Mouse (Mus musculus): ENCODE measurements around the gene Vipr1.
"Not testable (repeated sequence)": the region's sequence is repeated elsewhere in the genome, so short reads cannot be mapped to it uniquely, and the experiment has no call there.

Vipr1 gene

DNA sequence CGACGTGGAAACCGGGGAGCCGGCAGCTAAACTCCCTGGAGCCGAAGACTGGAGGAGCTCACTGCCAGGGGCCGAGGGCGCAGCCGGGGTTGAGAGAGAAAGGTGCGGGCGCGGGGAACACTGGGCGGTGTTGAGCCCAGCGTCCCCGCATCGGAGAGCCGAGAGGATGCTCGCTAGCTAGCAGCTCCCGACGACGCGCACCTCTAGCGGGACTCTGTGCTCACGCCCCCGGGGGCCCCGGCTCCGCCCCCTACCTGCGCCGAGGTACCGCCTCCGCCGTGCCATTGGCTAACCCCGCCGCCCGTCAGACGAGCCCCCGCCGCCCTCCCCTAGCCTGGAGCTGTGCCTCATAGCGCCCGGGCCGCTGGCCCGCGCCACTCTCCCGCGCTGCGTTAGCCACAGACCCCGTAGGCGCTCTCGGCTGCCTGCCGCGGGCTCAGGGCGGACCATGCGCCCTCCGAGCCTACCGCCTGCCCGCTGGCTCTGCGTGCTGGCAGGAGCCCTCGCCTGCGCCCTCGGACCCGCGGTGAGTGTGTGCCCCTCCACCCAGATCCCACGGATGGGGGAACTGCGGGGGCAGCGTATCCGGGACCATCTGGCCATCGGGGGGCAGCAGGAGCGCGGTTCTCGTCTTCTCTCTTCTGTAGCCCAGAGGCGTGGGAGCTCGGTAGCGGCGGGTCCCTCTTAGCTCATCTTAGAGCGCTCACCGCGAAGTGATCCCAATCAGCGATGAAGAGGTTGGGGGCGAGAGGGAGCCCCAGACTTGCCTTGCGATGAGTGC is at the start of gene Vipr1:
Vipr1 (plus strand) TSS at position 316 of the 781 bp plus-strand sequence.
- peak; percentile 32 to 73 for DNase-seq (ENCODE audit: low spot score in 2 of 2)

DNA sequence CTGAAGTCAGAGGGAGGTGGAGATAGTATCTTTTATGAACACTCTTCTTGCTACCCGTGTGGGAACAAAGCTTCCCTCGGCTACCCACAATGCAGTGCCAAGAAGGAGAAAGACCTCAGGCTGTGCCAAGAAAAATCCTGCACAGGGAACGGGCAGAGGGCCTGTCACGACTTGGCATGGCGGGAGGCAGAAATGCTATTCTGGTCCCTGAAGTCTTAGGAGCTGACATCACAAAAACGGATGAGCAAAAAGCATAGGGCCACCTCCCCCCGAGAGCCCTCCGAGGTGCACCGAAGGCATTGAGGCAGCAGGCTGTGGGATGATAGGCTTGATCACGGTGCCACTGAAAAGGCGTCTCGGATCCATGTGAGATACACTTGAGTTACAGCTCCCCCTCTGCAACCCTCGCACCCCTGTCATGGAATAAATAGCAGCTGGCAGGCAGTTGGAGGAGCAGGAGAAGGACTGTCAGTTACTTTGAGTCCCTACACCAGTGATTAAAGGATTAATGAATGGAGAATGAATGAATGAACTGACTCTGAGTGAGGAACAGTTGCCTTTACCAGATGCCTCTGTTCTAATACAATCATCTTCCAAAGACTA is 49.5 kb upstream of the Vipr1 start:
- DNase-seq (ENCODE audit: low spot score in 2 of 2) = no peak

DNA sequence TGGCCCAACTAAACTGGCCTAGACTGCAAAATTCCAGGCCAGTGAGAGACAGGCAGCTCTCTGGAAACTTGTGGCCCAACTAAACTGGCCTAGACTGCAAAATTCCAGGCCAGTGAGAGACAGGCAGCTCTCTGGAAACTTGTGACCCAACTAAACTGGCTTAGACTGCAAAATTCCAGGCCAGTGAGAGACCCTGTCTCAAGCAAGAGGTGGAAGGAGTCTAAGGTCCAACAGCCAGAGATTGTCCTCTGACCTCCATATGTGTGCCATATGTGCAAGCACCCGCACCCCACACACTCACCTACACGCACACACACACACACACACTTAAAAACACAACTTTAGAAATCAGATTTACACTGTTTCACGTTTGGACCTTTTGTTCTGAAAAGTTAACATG is 48.7 kb upstream of the Vipr1 start:
- not testable (repeated sequence) for DNase-seq (ENCODE audit: low spot score in 2 of 2)

DNA sequence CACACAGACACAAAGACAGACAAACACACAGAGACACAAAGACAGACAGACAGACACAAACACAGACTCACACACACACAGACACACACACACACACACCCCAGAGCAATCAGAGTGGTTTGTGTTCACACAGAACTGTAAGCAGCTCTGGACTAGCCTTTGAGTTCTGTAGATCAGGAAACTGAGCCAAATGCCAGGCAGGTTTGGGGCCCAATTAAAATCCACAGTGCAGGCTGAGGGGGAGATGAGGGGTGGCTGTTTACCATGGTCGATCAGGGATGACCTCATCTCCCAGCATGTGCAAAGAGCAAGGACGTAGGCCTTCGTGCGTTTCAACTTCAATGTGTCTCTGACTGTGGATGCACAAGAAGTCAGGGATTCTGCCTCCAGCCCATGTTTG is 47.7 kb upstream of the Vipr1 start:
- no peak for DNase-seq (ENCODE audit: low spot score in 2 of 2)

DNA sequence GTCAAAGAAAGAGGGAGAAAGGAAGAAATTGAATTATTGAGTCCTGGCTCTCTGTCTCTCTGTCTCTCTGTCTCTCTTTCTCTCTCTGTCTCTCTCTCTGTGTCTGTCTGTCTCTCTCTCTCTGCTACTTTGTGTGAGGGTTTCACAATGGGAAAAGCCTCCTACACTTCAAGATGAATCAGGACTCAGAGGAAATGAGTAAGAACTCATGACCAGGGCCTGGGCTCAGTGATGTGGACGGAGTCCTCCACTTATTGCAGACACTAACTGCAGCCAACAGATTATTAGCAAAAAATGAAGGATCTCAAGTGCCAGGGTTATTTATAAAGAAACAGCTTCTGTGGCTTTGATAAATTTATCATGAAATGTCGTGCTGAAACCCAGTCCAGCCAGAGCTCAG is 44.4 kb upstream of the Vipr1 start:
- no peak for DNase-seq (ENCODE audit: low spot score in 2 of 2)

DNA sequence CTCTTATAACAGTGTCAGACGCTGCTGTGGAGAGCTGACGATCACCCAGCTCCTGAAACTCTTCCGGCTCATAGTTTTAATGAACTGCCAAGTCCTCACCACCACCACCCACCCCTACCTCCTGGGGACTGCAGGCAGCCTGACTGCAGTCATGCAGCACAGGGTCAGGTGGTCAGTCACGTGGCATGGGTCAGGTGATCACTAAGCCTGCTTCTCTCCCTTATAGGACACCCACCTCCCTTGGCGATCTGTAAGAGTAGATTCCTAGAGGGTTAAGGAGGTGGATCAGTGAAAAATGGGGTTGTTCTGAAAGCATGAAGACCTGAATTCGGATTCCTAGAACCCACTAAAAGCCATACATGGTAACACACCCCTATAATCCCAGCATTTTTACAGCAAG is 43.0 kb upstream of the Vipr1 start:
- DNase-seq (ENCODE audit: low spot score in 2 of 2) = no peak

DNA sequence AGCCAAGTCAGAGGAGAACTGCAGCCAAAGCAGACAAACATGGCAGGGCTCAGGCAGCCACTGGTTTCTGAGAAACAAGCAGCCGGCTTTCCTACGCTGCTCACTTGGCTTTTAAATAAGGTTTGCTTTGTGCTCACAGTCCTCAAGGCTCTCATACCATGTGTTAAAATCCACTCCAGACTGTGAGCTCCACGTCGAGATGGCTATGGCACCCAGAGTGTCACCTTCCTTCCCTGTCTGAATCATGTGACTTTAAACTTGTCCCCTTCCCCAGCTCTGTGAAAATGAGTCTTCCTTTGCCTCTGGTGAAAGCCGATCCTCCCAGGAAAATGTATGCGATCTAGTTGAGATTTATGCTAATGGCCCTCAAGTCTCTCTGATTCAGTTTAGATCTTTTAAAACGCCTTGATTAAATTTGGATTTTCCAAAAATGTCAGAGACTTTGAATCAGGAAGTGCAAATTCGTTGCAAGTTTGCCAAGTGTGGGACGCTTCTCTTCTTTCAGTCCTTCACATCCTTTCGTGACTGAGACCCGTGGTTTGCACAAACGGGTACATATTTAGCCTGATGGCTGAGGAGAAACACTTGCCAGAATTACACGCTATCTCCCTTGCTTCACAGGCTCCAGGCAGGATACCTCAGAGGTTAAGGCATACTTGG is 42.2 kb upstream of the Vipr1 start:
- DNase-seq (ENCODE audit: low spot score in 2 of 2) = no peak

DNA sequence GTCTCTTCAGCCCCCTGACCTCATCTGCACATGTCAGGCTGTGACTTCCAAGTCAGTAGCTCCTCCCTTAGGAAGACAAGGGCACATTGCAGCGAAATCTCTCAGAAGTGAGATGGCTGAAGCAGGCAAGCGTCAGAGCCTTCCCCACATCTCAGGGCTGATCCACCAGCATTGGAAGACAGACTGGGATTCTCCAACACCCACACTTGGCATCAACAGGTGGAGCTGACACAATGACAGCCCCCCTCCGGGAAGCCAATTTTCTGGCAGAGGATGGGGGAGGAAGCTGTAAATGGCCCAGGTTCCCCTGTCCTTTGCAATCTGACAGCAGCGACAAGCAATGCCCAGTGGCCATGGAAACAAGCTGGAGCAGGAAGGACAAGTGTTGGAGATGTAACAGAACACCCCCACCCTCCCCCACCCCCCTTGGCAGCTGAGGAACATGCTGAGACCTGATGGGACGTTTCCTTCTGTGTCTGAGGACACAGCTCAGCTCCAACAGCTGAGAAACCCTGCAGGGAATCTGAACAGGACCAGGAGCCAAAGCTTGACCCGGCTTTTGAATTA is 41.6 kb upstream of the Vipr1 start:
- DNase-seq (ENCODE audit: low spot score in 2 of 2) = no peak

DNA sequence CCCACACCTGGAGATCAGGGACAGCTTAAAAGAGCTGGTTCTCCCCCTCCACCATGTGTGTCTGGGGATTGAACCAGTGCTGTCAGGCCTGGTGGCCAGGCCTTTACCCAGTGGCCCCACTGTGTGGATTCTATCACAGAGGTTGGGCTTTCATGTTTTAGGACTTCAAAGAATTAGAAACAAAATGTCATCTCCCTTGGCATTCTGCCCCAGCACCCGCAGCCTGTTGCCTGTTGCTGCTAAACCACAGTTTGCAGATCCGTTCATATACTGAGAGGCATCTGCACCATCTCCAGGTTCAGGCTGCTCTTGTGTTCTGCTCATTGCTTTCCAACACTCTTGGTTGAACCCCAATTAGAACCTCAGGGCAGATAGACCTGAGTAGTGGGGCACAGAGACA is 40.1 kb upstream of the Vipr1 start:
- no peak for DNase-seq (ENCODE audit: low spot score in 2 of 2)

DNA sequence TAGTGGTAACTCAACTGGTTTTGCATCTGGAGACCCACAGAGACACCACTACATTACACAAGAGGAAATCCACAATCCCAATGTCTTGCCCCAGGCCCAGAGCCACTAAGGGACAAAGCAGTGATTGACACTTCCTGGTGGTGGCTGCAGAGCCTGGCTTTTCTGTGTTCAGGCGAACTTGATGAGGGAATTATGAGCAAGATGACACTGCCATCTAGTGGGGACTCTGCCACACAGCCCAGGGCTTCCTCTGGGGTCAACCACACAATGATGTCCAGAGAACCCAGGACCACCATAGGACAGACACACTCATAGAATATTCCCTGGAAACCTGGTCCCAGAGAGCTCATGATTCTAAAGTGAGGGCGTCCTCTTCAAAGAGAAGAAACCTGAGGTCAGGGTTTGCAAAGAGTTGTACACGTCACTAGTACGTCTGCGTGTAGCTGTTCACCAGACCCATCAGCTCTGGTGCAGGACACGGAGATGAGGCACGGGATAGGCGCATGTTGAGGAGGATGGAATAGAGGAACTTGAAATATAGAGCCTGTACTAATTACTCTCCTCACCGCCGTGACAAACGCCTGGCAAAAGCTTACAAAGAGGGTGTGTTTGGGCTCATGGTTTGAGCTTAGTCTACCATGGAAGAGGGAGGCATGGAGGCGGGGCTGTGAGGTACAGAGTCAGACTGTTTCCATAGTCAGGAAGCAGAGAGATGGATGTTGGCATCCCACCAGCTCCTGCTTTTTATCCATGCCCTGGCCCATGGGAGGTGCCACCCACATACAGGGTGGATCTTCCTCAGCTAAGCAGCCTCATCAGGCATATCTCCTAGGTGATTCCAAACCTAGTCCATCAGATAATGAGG is 36.9 kb upstream of the Vipr1 start:
- DNase-seq (ENCODE audit: low spot score in 2 of 2) = peak; percentile 22 to 57

DNA sequence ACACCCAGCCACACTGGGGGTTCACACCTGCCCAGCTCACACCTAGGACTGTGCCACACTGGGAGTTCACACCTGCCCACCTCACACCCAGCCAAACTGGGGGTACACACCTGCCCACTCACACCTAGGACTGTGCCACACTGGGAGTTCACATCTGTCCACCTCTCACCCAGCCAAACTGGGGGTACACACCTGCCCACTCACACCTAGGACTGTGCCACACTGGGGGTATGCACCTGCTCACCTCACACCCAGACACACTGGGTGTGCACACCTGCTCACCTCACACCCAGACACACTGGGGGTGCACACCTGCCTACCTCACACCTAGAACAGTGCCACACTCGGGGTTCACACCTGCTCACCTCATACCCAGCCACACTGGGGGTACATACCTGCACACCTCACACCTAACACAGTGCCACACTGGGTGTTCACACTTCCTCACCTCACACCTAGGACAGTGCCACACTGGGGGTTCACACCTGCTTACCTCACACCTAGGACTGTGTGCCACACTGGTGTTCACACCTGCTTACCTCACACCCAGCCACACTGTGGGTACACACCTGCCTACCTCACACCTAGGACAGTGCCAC is 35.9 kb upstream of the Vipr1 start:
- DNase-seq (ENCODE audit: low spot score in 2 of 2) = no peak

DNA sequence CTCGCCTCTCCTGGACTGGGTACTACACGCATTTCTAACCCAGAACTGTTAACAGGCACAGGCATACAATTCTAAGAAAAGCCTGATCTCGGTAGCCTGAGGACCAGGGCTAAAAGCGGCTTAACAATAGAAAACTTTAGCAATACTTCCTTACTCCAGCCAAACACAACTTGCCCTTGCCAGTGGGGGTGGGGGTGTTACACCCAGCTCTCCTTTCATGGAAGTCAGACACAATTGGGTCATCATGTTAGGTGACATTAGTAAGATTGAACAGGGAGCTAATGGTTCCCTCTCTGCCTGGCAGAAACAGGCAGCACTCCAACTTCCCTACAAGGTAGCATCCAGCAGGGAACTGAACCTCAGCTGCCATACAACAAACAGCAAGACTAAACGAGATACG is 33.1 kb upstream of the Vipr1 start:
- no peak for DNase-seq (ENCODE audit: low spot score in 2 of 2)

DNA sequence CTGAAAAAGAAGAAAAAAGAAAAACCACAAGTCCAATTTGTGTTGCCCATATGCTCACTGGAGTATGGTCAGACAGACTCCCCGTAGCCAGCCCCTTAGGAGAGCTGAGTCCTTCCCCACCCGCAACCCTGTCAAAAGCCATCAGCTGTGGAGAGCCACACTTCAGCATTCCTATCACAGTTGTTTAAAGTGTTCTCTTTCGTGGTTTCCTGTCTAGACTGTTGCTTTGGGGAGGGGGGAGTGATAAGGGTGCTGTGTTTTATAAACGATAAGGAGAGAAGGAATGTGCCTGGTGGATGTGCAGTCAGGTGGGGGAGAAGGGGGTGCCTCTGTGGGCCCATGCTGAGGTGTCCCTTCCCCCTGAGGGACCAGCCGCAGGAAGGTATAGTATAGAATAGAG is 29.3 kb upstream of the Vipr1 start:
- no peak for DNase-seq (ENCODE audit: low spot score in 2 of 2)

DNA sequence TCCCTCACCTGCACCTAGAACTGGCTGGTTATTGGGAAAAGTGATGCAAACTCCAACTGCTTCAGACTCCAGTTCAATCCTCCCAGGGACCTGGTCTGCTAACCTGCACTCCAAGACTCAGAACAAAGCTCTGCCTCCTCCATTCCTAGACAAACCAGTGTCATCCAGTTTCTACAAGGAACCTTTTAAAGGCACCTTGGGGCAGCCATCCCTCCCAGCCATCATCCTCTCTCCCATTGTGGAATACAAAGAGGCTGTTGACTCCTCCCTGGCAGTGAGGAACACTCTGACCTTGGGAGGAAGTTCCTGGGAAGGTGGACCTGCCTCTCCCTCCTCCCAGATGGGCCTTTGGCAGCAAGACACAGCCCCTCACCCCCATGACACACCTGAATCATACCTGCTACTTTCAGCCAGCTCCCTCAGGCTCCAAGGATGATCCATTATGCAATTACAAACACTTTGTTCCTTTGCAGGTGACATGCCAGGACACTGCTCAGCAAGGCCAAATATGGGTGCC is 28.2 kb upstream of the Vipr1 start:
- DNase-seq (ENCODE audit: low spot score in 2 of 2) = no peak

DNA sequence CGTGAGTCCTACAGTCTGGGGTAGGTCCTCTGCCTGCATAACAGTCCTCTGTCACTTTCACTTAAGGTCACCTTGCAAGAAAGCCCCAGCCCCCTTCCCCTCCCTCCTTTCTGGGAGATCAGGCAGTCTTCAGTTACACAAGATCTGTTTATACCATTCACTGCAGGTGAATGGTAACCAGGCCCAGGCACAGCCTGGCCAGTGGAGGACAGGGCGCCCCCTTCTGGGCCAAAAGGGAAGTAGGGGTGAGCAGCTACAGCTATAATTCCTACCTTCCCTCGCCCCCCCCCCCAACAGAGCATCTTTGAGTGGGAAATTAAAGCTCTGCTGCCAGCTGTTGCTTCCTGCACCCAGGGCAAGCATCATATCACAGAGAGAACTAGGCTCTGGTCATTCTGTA is 26.0 kb upstream of the Vipr1 start:
- peak in 1 of 2 experiments; percentile 55 for DNase-seq (ENCODE audit: low spot score in 2 of 2)

DNA sequence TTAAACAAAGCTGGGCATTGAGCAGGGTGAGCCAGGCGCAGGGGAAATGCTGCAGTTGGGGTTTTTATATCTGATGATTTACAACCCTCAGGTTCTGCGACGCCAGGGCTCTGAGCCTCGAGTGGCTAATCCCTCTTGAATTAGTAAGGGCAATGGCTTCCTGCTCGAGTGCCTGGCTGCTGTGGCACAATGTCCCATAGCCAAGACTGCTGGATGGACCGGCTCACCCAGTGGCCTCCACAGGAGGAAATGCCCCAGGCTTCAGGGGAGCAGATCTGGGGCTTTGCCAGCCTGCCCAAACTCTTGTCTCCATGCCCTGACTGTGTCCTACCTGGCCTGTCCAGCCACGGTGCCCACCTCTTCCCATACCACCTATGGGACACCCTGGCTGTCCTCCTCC is 23.1 kb upstream of the Vipr1 start:
- DNase-seq (ENCODE audit: low spot score in 2 of 2) = no peak

DNA sequence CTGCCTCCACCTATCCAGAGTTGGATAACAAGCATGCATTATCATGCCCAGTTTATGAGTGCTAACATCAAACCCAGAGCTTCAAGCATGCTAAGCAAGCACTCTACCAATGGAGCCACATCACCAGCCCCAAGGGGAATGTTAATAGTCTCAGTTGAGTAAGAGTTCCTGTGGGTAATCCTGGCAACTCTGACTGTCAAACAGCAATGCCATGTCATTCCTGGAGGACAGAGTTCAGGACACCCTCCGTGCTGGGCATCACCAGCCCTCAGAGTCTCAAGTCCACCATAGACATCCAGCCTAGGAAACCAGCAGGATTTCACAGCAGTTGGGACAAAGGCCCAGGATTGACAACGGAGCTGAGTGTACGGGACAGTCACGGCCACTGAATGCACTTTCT is 19.3 kb upstream of the Vipr1 start:
- peak in 1 of 2 experiments; percentile 6 for DNase-seq (ENCODE audit: low spot score in 2 of 2)

DNA sequence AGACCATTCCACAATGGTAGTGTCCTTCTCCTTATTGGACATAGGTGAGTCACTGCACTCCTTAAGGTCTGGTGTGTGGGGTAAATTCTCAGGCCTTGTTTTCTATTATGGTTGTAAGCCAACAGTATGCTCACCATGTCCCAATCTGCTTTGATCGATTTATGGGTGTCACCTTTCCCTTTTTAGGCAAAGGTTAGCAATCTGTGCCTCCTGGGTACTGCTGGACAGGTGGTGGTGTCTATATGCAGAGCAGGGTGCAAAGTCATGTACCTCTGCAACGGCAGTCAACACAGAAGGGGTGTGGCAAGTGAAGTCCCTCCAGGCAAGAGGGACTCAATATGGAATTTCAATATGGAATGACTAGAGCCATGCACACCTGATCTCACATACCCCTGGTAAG is 17.6 kb upstream of the Vipr1 start:
- no peak for DNase-seq (ENCODE audit: low spot score in 2 of 2)

DNA sequence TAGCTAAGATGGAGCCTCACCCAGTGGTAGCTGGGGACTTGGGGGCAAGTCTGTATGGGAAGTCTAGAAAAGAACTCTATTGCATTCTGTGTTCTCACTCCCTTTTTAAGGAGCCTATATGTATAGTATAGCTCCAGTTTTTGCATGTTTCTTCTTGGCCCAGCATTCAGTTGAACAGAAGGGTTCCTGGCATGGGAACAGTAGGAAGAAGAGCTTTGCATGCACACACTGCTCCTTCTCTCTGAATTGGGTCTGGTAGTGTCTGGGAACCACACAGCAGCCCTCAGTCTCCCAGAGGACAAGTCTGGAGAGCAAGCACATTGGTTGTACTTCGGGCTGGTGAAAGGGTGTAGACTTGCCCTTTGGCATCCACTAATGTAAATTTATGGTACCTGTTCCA is 11.9 kb upstream of the Vipr1 start:
- no peak for DNase-seq (ENCODE audit: low spot score in 2 of 2)

DNA sequence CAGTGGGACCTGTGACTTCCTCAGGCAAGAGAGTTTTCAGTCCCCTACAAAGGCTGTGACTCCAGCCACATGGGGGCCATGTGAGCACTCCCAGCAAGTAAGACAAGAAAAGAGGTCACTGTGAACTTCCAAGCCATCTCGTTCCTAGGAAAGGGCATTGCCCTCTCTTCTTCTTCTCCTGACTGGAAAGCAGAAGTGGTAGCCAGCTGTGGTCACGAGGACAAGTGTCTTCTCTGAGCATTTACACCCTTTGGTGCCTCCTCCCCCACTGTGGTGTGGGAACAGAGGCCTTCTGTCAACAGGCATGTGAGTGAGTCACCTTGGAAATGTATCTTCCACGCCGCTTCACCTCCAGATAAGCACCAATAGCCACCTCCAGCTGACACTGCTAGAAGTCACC is 10.6 kb upstream of the Vipr1 start:
- DNase-seq (ENCODE audit: low spot score in 2 of 2) = no peak

DNA sequence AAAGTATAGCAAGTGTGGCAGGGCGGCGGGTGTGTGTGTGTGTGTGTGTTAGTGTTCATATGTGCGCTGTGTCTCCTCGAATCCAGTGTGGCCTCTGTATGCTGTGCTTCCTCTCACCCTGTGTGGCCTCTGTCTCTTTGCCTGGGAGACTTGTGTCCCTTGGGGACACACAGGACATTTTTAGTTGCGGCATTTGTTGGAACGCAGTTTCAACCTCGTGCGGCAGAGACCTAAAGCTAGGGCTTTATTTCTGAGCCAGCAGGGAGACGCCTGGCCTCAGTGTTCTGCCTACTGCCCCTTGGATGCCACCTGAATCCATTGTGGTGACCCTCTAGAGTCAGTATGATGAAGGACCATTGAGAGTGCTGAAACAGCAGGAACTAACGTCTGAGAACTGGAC is 9.6 kb upstream of the Vipr1 start:
- no peak for DNase-seq (ENCODE audit: low spot score in 2 of 2)
